Mouse (Mus musculus) limb, embryonic 12.5 days (tissue): ENCODE measurements at regions not wholly inside any gene's neighbourhood (a gene's known extent, or its start where the extent isn't known, plus 50 kb on each side); places are given as distances from the start of the nearest gene placed in this dataset.

ENCODE experiments used
- ATAC-seq: fragments of 200-750 bp; cut with Nextera tagmentation; 2 replicates; pipeline ENCODE4 v1.8.0; 2017; ENCODE audit warnings: low read depth, moderate TSS enrichment; ENCODE audit not compliant: insufficient number of reproducible peaks, insufficient read depth, low FRiP score, low TSS enrichment
- H3K27ac ChIP-seq: fragments of 300-500 bp; sonication (generic); 2 replicates; pipeline ENCODE4 v1.5.1; 2016; ENCODE audit warnings: mild to moderate bottlenecking, moderate library complexity
- H3K27me3 ChIP-seq: fragments of 300-500 bp; sonication (generic); 2 replicates; pipeline ENCODE4 v1.6.1; 2016; ENCODE audit warnings: mild to moderate bottlenecking, moderate library complexity
- H3K36me3 ChIP-seq: fragments of 300-500 bp; sonication (generic); 2 replicates; pipeline ENCODE4 v1.6.1; 2016; ENCODE audit warnings: mild to moderate bottlenecking, moderate library complexity
- H3K4me1 ChIP-seq: fragments of 300-500 bp; sonication (generic); replicated peaks from 2 replicates; pipeline ENCODE4 v1.6.1; 2016
- H3K4me2 ChIP-seq: fragments of 300-500 bp; sonication (generic); 2 replicates; pipeline ENCODE4 v1.6.1; 2016; ENCODE audit warnings: mild to moderate bottlenecking, moderate library complexity
- H3K4me3 ChIP-seq: fragments of 300-500 bp; sonication (generic); replicated peaks from 2 replicates; pipeline ENCODE4 v1.5.1; 2016; ENCODE audit warnings: mild to moderate bottlenecking
- H3K9ac ChIP-seq: fragments of 300-500 bp; sonication (generic); replicated peaks from 2 replicates; pipeline ENCODE4 v1.6.1; 2016; ENCODE audit warnings: mild to moderate bottlenecking, moderate library complexity
- H3K9me3 ChIP-seq: fragments of 300-500 bp; sonication (generic); 2 replicates; pipeline ENCODE4 v1.6.1; 2016; ENCODE audit warnings: mild to moderate bottlenecking, moderate library complexity
- WGBS: fragments of 180-500 bp; shearing (Covaris S2); methylation state at CpG from one replicate; pipeline ENCODE4 v1.1.7; 2016; 5-methylcytosine and 5-hydroxymethylcytosine counted together

GRCm38 (mm10) chr5:46022047-46022422 is 164.6 kb upstream of the Lcorl start:
- Histone ChIP-seq H3K4me1 (no peaks in the 10 kb centered on the region), H3K4me2 (no peak overlapping the region), H3K27me3 (no peaks in the 10 kb centered on the region), H3K4me3 (no peak overlapping the region), H3K9ac (no peak overlapping the region), H3K9me3 (no peaks in the 10 kb centered on the region), H3K27ac (no peak overlapping the region), H3K36me3 (no peaks in the 10 kb centered on the region)
- WGBS = 55% methylated on average over 7 of the region's 7 CpGs
- no peak for ATAC-seq

- 63% methylated on average over 2 of the region's 2 CpGs for WGBS
- H3K9me3 ChIP-seq = no peaks in the 10 kb centered on the region
- no peak overlapping the region for H3K9ac ChIP-seq
- no peak overlapping the region for H3K27ac ChIP-seq
- H3K4me2 ChIP-seq = no peak overlapping the region
- H3K4me1 ChIP-seq = no peaks in the 10 kb centered on the region
- no peak overlapping the region for H3K4me3 ChIP-seq
- no peaks in the 10 kb centered on the region for H3K36me3 ChIP-seq
- no peak for ATAC-seq
- H3K27me3 ChIP-seq = no peaks in the 10 kb centered on the region
These were observed 164.1 kb upstream of the Lcorl start for GRCm38 (mm10) chr5:46021398-46022046.

- 87% methylated on average over 4 of the region's 4 CpGs for WGBS
- Histone ChIP-seq H3K4me3 (no peak overlapping the region), H3K4me2 (no peak overlapping the region), H3K9me3 (no peaks in the 10 kb centered on the region), H3K27ac (no peak overlapping the region), H3K36me3 (no peaks in the 10 kb centered on the region), H3K9ac (no peak overlapping the region), H3K4me1 (no peaks in the 10 kb centered on the region), H3K27me3 (no peaks in the 10 kb centered on the region)
- no peak for ATAC-seq
These were observed 162.8 kb upstream of the Lcorl start for GRCm38 (mm10) chr5:46020175-46020574.

GRCm38 (mm10) chr5:46007446-46007845 is 150.0 kb upstream of the Lcorl start:
- Histone ChIP-seq H3K9me3 (no peaks in the 10 kb centered on the region), H3K4me1 (no peaks in the 10 kb centered on the region), H3K4me3 (no peak overlapping the region), H3K36me3 (no peaks in the 10 kb centered on the region), H3K9ac (no peak overlapping the region), H3K4me2 (no peak overlapping the region), H3K27me3 (peaks cover 3% of the 10 kb centered on the region; the same call in 1 of the 2 replicates), H3K27ac (no peak overlapping the region)
- ATAC-seq = no peak
- 81% methylated on average over 9 of the region's 9 CpGs for WGBS

- Histone ChIP-seq H3K9ac (no peak overlapping the region), H3K9me3 (no peaks in the 10 kb centered on the region), H3K4me3 (no peak overlapping the region), H3K36me3 (no peaks in the 10 kb centered on the region), H3K4me2 (no peak overlapping the region), H3K4me1 (no peaks in the 10 kb centered on the region), H3K27ac (no peak overlapping the region), H3K27me3 (peaks cover 3% of the 10 kb centered on the region; the same call in 1 of the 2 replicates)
- ATAC-seq = no peak
- WGBS = 86% methylated on average over 2 of the region's 2 CpGs
These were observed 149.3 kb upstream of the Lcorl start for GRCm38 (mm10) chr5:46006691-46007090.

- 86% methylated on average over 3 of the region's 3 CpGs for WGBS
- Histone ChIP-seq H3K4me1 (no peaks in the 10 kb centered on the region), H3K27ac (no peak overlapping the region), H3K4me3 (no peak overlapping the region), H3K9ac (no peak overlapping the region), H3K4me2 (no peak overlapping the region), H3K36me3 (no peaks in the 10 kb centered on the region), H3K27me3 (peaks cover 3% of the 10 kb centered on the region; the same call in 1 of the 2 replicates), H3K9me3 (no peaks in the 10 kb centered on the region)
- no peak for ATAC-seq
These were observed 148.8 kb upstream of the Lcorl start for GRCm38 (mm10) chr5:46006228-46006627.

- no peak overlapping the region for H3K4me2 ChIP-seq
- H3K27ac ChIP-seq = no peak overlapping the region
- H3K4me1 ChIP-seq = no peaks in the 10 kb centered on the region
- peaks cover 2% of the 10 kb centered on the region; the same call in 1 of the 2 replicates for H3K27me3 ChIP-seq
- H3K4me3 ChIP-seq = no peak overlapping the region
- no peaks in the 10 kb centered on the region for H3K36me3 ChIP-seq
- H3K9ac ChIP-seq = no peak overlapping the region
- no peaks in the 10 kb centered on the region for H3K9me3 ChIP-seq
- no peak for ATAC-seq
- 87% methylated on average over 1 of the region's 1 CpGs for WGBS
These were observed 148.2 kb upstream of the Lcorl start for GRCm38 (mm10) chr5:46005631-46006030.

- ATAC-seq = no peak
- Histone ChIP-seq H3K9ac (no peak overlapping the region), H3K27me3 (no peaks in the 10 kb centered on the region), H3K4me1 (no peaks in the 10 kb centered on the region), H3K4me2 (no peak overlapping the region), H3K36me3 (no peaks in the 10 kb centered on the region), H3K27ac (no peak overlapping the region), H3K9me3 (no peaks in the 10 kb centered on the region), H3K4me3 (no peak overlapping the region)
- 89% methylated on average over 5 of the region's 5 CpGs for WGBS
These were observed 144.6 kb upstream of the Lcorl start for GRCm38 (mm10) chr5:46002011-46002410.

- H3K4me1 ChIP-seq = no peaks in the 10 kb centered on the region; the same call in 1 of the 2 replicates
- no peak overlapping the region for H3K27ac ChIP-seq
- H3K27me3 ChIP-seq = no peaks in the 10 kb centered on the region
- H3K9me3 ChIP-seq = no peaks in the 10 kb centered on the region
- H3K4me2 ChIP-seq = no peak overlapping the region
- no peak for ATAC-seq
- H3K9ac ChIP-seq = no peak overlapping the region
- H3K4me3 ChIP-seq = no peak overlapping the region
- H3K36me3 ChIP-seq = no peaks in the 10 kb centered on the region
- 82% methylated on average over 2 of the region's 2 CpGs for WGBS
These were observed 100.4 kb upstream of the Lcorl start for GRCm38 (mm10) chr5:45957766-45958165.

GRCm38 (mm10) chr5:45943970-45944369 is 86.6 kb upstream of the Lcorl start:
- Histone ChIP-seq H3K36me3 (no peaks in the 10 kb centered on the region), H3K9me3 (no peaks in the 10 kb centered on the region), H3K27ac (no peak overlapping the region), H3K27me3 (no peaks in the 10 kb centered on the region), H3K9ac (no peak overlapping the region), H3K4me1 (no peaks in the 10 kb centered on the region), H3K4me3 (no peak overlapping the region), H3K4me2 (no peak overlapping the region)
- WGBS = 88% methylated on average over 3 of the region's 3 CpGs
- ATAC-seq = no peak

- Histone ChIP-seq H3K4me2 (no peak overlapping the region), H3K27me3 (no peaks in the 10 kb centered on the region), H3K4me3 (no peak overlapping the region), H3K4me1 (no peaks in the 10 kb centered on the region), H3K27ac (no peak overlapping the region), H3K36me3 (no peaks in the 10 kb centered on the region), H3K9ac (no peak overlapping the region), H3K9me3 (no peaks in the 10 kb centered on the region)
- WGBS = 89% methylated on average over 4 of the region's 4 CpGs
- no peak for ATAC-seq
These were observed 75.6 kb upstream of the Lcorl start for GRCm38 (mm10) chr5:45932970-45933369.

- Histone ChIP-seq H3K36me3 (no peaks in the 10 kb centered on the region), H3K27me3 (no peaks in the 10 kb centered on the region), H3K27ac (no peak overlapping the region), H3K4me3 (no peak overlapping the region), H3K4me1 (no peaks in the 10 kb centered on the region), H3K9ac (no peak overlapping the region), H3K9me3 (no peaks in the 10 kb centered on the region), H3K4me2 (no peak overlapping the region)
- no peak for ATAC-seq
- WGBS = 77% methylated on average over 2 of the region's 2 CpGs
These were observed 73.8 kb upstream of the Lcorl start for GRCm38 (mm10) chr5:45931252-45931651.
